Mouse (Mus musculus) E14TG2a.4 (cell line): ENCODE data around the gene Nr2f6.

Experiments
- H3K27me3 ChIP-seq: 2 replicates; pipeline ENCODE4 v1.6.1; 2014; ENCODE audit warnings: low read length, control low read depth; ENCODE audit not compliant: insufficient read depth
- H3K36me3 ChIP-seq: 2 replicates; pipeline ENCODE4 v1.6.1; 2014; ENCODE audit warnings: low read length, control low read depth; ENCODE audit not compliant: insufficient read depth
- H3K4me1 ChIP-seq: replicated peaks from 2 replicates; pipeline ENCODE4 v1.6.1; 2014; ENCODE audit warnings: low read depth, low read length, control low read depth
- H3K4me3 ChIP-seq: replicated peaks from 2 replicates; pipeline ENCODE4 v1.5.1; 2014; ENCODE audit warnings: mild to moderate bottlenecking, low read length
- H3K9me3 ChIP-seq: 2 replicates; pipeline ENCODE4 v1.6.1; 2014; ENCODE audit warnings: low read length, control low read depth
- CTCF ChIP-seq: conservative IDR thresholded peaks from 2 replicates; pipeline ENCODE4 v1.5.1; 2014; ENCODE audit warnings: low read length
- NANOG ChIP-seq: IDR thresholded peaks from 2 replicates; pipeline ENCODE4 v1.6.1; 2014; ENCODE audit warnings: borderline replicate concordance, low read length, mixed read lengths
- POU5F1 ChIP-seq: IDR thresholded peaks from 2 replicates; pipeline ENCODE4 v1.6.1; 2014; ENCODE audit warnings: low read length, borderline replicate concordance

The Nr2f6 gene

GRCm38 (mm10) chr8:71404011-71404410, 22.3 kb upstream of the Nr2f6 start:
- Histone ChIP-seq H3K27me3 (no peaks in the 10 kb centered on the region), H3K36me3 (peaks cover 73% of the 10 kb centered on the region), H3K4me3 (peak overlapping the region; percentile 100), H3K4me1 (peaks cover 65% of the 10 kb centered on the region), H3K9me3 (no peaks in the 10 kb centered on the region)
- no peak for TF ChIP-seq CTCF
- no peak for TF ChIP-seq NANOG
- no peak for TF ChIP-seq POU5F1

GRCm38 (mm10) chr8:71403107-71403885, 21.5 kb upstream of the Nr2f6 start:
- Histone ChIP-seq H3K4me1 (peaks cover 61% of the 10 kb centered on the region), H3K27me3 (no peaks in the 10 kb centered on the region), H3K9me3 (no peaks in the 10 kb centered on the region), H3K36me3 (peaks cover 72% of the 10 kb centered on the region), H3K4me3 (peak overlapping the region; percentile 100)
- no peak for TF ChIP-seq NANOG
- no peak for TF ChIP-seq CTCF
- TF ChIP-seq POU5F1: no peak

GRCm38 (mm10) chr8:71402446-71402964, 20.7 kb upstream of the Nr2f6 start:
- TF ChIP-seq POU5F1 (no peak), NANOG (no peak), CTCF (no peak)
- no peaks in the 10 kb centered on the region for H3K9me3 ChIP-seq
- no peaks in the 10 kb centered on the region for H3K27me3 ChIP-seq
- H3K4me3 ChIP-seq: peak overlapping the region; percentile 100; the same call in 1 of the 2 replicates
- peaks cover 72% of the 10 kb centered on the region for H3K36me3 ChIP-seq
- H3K4me1 ChIP-seq: peaks cover 60% of the 10 kb centered on the region

- Histone ChIP-seq H3K9me3 (no peaks in the 10 kb centered on the region), H3K4me1 (peaks cover 55% of the 10 kb centered on the region), H3K27me3 (no peaks in the 10 kb centered on the region), H3K36me3 (peaks cover 64% of the 10 kb centered on the region), H3K4me3 (no peak overlapping the region)
- TF ChIP-seq NANOG: no peak
- no peak for TF ChIP-seq CTCF
- TF ChIP-seq POU5F1: no peak
Measured at GRCm38 (mm10) chr8:71401454-71401853, 19.7 kb upstream of the Nr2f6 start.

GRCm38 (mm10) chr8:71400826-71401225, 19.1 kb upstream of the Nr2f6 start:
- Histone ChIP-seq H3K36me3 (peaks cover 64% of the 10 kb centered on the region), H3K4me1 (peaks cover 60% of the 10 kb centered on the region), H3K9me3 (no peaks in the 10 kb centered on the region), H3K27me3 (no peaks in the 10 kb centered on the region), H3K4me3 (no peak overlapping the region)
- TF ChIP-seq CTCF: no peak
- no peak for TF ChIP-seq NANOG

- Histone ChIP-seq H3K9me3 (no peaks in the 10 kb centered on the region), H3K4me1 (peaks cover 49% of the 10 kb centered on the region), H3K4me3 (peak overlapping the region; percentile 95), H3K27me3 (no peaks in the 10 kb centered on the region), H3K36me3 (peaks cover 41% of the 10 kb centered on the region)
- TF ChIP-seq NANOG: no peak
- TF ChIP-seq CTCF: no peak
- TF ChIP-seq POU5F1: no peak
Measured at GRCm38 (mm10) chr8:71397701-71398100, 15.9 kb upstream of the Nr2f6 start.

- peaks cover 36% of the 10 kb centered on the region for H3K36me3 ChIP-seq
- H3K4me1 ChIP-seq: peaks cover 45% of the 10 kb centered on the region
- H3K9me3 ChIP-seq: no peaks in the 10 kb centered on the region
- H3K27me3 ChIP-seq: no peaks in the 10 kb centered on the region
- no peak for TF ChIP-seq POU5F1
- TF ChIP-seq CTCF: no peak
- no peak for TF ChIP-seq NANOG
- peak within 1 kb of the TSS; percentile 95 for H3K4me3 ChIP-seq
Measured at GRCm38 (mm10) chr8:71396639-71397305, 15.0 kb upstream of the Nr2f6 start, which contains the start of gene Babam1. Babam1 (plus strand) TSS chr8:71396861.

- Histone ChIP-seq H3K27me3 (no peaks in the 10 kb centered on the region), H3K4me1 (peaks cover 54% of the 10 kb centered on the region), H3K9me3 (no peaks in the 10 kb centered on the region), H3K36me3 (peaks cover 25% of the 10 kb centered on the region), H3K4me3 (peak within 1 kb of the TSS; percentile 95)
- no peak for TF ChIP-seq POU5F1
- TF ChIP-seq CTCF: no peak
- no peak for TF ChIP-seq NANOG
Measured at GRCm38 (mm10) chr8:71395629-71396028, 13.9 kb upstream of the Nr2f6 start, which contains the start of gene Ushbp1. Ushbp1 (minus strand) TSS chr8:71395802.
